Mouse (Mus musculus) midbrain, embryonic 12.5 days (tissue): ENCODE data around the gene Ndufa4. TPM values are rescaled to one million over a fixed set of nuclear protein-coding genes. Genes with fewer than 3 reads are reported as not detected.

Source experiments
- polyA plus RNA-seq: library from polyadenylated mRNA; unstranded; fragments of >200 nt; fragmentation: Nextera tagmentation; extraction: Ambion mirVana; gene quantifications from 2 replicates; pipeline ENCODE4 v1.2.1, GENCODE M21; 2016

The Ndufa4 gene
- polyA plus RNA-seq, 1 experiment from 2014 or later = 776 TPM

Other genes starting within 250 kb of the Ndufa4 start
- gene Phf14, start 312 bp upstream of the Ndufa4 start, polyA plus RNA-seq = 104 and 115 TPM in 2 replicates